Mouse (Mus musculus): ENCODE results near the gene Cdc42bpa.

Gene Cdc42bpa

GRCm38 (mm10) chr1:180169161-180169560, 208.9 kb downstream of the Cdc42bpa start:
- no peak for DNase-seq

DNA sequence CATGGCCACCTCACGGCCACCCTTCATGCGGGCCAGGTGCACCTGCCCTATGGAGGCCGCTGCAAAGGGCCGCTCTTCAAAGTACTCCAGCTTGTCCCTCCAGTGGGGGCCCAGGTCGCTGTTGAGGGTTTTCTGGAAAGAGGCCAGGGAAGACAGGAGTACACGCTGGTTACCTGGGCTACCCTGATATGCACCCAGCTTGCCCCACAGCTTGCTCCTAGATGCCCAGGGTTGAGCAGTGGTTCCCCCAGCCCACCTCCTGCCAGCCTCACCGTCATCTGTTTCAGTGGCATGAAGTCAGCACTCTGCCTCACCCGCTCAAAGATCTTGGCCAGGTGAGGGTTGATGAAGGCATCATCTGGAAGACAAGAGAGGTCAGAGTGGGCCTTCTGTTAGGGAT, 209.8 kb downstream of the Cdc42bpa start:
- DNase-seq, result no peak

DNA sequence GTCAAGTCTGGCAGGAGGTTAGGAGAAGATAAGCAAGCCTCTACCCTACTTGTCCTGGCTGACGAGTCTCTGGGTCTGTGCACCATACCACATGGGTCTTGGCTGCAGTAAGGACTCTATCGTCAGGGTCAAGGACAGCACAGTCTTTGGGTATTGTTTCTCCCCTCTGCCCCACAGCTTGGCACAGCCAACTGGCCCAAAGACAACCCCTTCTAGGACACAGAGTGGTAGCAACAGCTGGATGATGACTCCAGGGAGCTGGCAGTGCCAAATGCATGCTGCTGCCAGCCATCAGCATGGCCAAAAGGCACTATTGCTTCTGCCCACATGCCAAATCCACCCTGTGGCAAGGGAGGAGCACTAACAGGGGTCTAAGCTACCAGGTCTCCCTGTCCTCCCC, 211.6 kb downstream of the Cdc42bpa start:
- DNase-seq, result no peak

DNA sequence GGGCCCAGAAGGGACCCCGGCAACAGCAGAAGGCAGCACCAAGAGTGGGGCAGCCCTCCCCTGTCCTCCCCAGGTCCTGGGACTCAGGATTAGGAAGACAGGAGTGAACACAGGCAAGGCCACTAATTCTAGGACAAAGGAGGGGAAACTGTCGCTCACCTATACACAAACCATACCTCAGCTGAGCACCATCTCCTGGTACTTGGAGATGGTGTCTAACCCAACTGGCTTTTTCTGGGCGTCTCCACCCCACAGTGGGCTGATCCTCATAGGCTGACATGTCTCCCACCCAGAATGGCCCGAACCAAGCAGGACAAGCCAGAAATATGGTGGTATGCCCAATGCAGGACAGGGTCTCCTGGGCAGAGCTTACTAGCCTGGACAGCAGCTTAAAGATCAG, 212.3 kb downstream of the Cdc42bpa start:
- DNase-seq, result no peak

- no peak for DNase-seq
Measured at GRCm38 (mm10) chr1:180173017-180173416, 212.7 kb downstream of the Cdc42bpa start.

DNA sequence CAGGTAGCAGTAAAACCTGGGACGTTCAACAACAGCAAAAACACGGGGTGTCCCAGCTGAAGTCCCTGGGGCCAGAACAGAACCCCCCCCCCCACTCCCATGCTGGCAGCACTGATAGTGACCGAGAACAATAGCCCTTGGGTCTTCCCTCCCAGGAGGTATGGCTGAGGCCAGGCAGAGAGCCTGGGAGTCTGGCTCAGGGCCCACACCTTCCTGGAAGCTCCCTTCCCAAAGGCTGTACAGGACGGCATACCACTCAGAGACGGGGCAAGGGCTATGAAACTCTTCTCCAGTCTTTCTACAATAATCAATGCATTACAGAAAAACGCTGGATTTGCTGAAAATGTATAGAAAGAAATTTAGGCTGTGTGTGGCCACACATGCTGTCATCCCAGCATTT, 214.4 kb downstream of the Cdc42bpa start:
- DNase-seq, result no peak

DNA sequence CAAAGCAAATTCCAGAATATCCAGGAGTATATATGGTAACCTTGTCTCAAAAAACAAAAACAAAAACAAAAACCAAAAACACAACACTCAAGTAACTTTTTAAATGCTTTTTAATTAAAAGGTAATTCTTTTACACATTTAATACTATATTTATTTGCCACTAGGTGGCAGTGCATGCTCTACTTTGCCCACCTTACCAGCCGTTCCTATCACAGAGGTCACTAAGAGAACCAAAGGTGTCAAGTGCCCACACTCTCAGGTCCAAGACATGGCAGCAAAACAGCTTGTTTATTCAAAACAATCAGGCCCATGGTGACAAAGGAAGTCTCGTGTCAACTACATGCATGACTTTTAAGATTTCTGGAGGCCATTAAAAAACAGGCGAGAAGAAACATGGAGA, 214.9 kb downstream of the Cdc42bpa start:
- peak; percentile 57 for DNase-seq

- DNase-seq, result no peak
Measured at GRCm38 (mm10) chr1:180175635-180176034, 215.4 kb downstream of the Cdc42bpa start.

GRCm38 (mm10) chr1:180176784-180177183, 216.5 kb downstream of the Cdc42bpa start:
- DNase-seq, result no peak

- no peak for DNase-seq
Measured at GRCm38 (mm10) chr1:180178340-180178739, 218.1 kb downstream of the Cdc42bpa start.

GRCm38 (mm10) chr1:180179100-180179499, 218.8 kb downstream of the Cdc42bpa start:
- no peak for DNase-seq

DNA sequence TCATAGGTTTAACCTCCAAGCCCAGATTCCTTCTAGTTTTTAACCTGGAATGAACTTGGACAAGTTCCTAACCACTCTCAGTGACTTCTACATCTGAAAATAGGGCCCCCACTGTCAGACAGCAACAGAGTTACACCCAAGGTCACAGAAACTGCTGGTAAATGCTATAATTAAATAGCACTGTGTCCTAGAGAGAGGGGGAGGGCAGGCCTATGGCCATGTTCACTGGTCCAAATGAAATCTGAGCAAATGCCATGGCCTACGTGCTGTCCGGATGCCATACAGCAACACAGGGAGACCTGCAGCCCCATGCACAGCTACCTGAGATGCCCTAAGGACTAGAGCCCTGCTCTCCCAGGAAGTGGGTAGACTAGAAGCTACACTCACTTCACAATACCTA, 219.6 kb downstream of the Cdc42bpa start:
- no peak for DNase-seq

DNA sequence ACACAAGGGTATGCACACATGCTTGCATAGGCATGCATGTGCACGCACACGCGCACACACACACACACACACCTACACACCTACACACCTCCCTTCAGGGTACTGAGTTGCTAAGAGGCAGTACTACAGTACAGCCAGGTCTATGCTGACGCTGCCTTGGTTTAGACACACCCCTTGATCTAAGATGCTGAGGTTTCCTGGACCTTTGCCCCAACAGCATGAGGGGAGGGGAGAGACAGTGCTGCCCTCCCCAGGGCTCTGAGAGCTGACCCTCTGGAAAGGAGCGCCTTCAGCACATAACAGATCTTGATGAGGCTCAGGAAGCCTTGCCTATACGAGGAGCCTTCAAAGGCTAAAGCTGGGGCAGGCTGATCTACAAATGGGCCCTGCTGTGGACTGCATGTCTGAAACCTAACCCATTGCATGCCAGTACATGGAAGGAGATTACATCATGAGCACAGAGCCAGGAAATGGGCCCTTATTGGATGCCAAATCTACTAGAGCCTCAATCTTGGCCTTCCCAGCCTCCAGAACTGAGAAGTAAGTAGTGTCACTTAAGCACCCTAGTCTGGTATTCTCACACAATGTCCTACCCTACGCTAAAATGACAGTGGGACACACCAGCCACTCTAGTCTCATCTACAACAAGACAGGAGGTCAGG, 221.2 kb downstream of the Cdc42bpa start:
- no peak for DNase-seq

- DNase-seq, result no peak
Measured at GRCm38 (mm10) chr1:180181966-180182319, 221.7 kb downstream of the Cdc42bpa start.

DNA sequence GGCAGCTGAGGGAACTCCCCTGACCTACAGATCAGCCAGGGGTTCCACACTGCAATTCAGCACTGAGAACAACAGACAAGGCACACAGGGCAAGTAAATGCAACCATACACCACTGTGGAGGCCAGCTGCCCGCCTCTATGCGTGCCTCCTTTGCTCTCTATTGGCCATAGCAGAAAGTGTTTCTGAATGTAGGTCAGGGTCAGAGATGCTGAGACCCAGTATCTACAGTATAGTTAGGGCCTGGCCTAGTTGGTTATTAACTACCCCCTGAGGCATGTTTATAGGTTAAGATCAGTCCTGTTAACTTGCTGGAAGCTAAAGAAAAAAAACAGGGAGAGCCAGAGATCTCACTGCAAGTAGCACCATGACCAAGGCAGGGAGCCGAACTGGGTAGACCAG, 222.5 kb downstream of the Cdc42bpa start:
- DNase-seq, result peak; percentile 25

DNA sequence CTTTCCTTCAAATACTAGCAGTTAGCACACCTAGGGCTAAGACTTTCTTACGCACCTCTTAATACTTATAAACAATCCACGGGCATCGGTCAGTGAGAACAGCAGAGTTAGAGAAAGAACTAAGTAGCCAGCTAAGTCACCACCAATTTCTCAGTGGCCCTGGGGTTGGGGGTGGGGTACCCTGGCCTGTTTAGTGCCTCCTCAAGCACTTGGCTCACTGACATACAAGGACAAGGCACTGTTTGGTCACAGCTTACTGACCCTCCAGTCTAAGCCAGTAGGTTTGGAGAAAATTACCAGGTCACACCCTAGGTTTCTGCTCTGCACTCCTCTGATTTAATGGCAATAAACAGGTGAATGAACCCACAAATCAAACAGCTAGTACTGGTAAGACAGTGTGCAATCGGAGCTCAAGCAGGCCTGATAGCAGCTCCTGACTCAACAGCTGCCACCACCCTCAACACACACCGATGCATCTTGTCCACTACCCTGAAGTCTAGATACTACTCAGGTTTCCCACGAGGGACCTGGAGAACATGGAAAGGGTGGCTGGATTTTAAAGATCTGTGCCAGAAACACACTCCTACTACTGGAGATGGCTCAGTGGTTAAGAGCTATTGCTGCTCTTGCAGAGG, 223.4 kb downstream of the Cdc42bpa start:
- DNase-seq, result no peak

DNA sequence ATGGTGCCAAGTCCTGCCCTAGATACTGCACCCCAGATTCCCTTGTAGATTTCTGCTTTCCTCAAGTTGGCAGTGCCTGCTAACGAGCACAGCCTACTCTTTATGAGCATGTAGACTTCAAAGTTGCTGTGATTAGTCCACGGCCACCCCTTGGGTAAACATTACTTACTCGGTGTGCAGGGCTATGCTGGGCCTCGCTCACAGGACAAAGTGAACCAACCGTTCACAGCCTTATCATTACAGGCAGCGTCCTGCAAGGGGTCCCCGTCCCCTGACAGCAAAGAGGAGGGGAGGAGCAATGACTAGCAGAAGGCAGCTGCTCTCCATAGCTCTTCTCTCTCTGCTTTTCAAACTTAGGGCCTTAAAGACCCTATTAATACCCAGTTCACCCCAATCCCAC, 224.5 kb downstream of the Cdc42bpa start:
- DNase-seq, result no peak

DNA sequence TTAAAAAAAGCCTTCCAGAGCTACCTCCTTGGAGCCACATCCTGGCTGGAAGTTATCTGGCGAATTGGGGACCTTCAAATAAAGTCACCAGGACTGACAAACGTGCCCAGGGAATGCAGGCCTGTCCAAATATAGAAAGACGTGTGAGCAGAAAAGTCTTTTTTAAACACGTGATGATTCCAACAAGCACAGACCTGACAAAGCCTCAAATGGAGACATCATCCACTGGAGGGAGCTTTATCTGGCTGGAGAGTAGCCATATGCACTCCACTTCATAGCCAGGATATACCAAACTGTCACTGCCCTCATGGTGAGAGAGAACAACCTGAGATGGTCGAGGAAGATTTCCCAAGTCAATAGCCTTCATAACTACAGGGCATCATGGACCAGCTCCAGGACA, 225.6 kb downstream of the Cdc42bpa start:
- no peak for DNase-seq

DNA sequence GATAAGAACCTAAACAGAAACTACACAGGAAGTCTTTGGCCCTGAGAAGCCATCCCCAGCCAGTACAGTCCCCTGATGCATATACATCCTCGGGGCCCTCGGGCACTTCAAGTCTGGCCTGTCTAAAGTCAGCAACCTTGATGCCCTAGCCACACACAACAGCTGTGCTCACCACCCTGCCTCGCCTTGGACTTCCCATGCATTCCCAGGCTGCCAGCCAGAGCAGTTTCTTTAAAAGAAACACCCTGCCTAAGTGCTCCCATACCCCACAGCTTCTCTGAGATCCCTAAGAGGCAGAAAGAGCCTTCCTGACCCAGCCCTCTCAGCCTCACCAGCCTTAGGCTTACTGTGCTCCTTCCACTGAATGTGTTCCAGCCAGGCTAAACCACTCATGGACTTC, 226.1 kb downstream of the Cdc42bpa start:
- no peak for DNase-seq

DNA sequence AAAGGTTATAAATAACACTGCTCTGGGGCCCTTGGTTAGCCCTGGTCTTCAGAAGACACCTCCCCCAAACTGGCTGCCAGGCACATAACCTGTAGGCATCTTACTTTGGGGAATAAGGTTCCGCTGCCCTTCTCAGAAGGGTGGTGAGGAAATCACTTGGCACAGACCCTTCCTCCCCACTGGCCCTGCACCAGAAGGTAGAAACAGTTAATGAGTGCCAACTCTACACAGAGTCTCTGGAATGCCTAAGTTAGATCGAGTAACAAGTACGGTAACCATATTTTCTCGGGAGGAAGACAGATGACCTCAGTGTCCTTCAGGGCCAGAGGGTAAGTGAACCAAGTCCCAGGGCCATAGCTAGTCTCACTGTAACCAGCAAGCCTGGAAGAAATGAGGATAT, 228.7 kb downstream of the Cdc42bpa start:
- no peak for DNase-seq

DNA sequence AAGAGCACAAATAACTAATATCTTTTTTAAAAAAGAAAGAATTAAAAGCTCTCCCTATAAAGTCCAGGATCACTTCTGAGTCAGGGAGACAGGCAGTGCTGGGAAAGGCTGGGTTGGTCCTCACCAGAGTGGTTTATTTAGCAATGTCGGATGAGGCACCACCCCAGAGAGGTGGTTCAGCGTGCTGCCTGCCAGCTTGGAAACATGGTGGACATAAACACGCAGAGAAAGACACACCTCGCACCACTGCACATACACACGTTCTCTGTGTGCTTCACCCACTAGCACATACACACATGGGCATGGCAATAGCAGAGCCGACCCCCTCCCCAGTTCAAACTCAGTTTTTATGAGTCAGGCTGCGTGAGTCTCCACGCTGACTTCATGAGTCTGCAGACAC, 230.8 kb downstream of the Cdc42bpa start:
- no peak for DNase-seq

- DNase-seq, result no peak
Measured at GRCm38 (mm10) chr1:180191651-180192220, 231.5 kb downstream of the Cdc42bpa start.

GRCm38 (mm10) chr1:180192866-180193265, 232.6 kb downstream of the Cdc42bpa start:
- DNase-seq, result no peak

GRCm38 (mm10) chr1:180193391-180193935, 233.2 kb downstream of the Cdc42bpa start:
- DNase-seq, result no peak
